Mouse (Mus musculus): ENCODE measurements around the gene Dclre1b.
A peak's percentile ranks its signal among the peaks of the same experiment; 100 is the strongest.
"Not testable (repeated sequence)": the region's sequence is repeated elsewhere in the genome, so short reads cannot be mapped to it uniquely, and the experiment has no call there.

Gene Dclre1b

DNA sequence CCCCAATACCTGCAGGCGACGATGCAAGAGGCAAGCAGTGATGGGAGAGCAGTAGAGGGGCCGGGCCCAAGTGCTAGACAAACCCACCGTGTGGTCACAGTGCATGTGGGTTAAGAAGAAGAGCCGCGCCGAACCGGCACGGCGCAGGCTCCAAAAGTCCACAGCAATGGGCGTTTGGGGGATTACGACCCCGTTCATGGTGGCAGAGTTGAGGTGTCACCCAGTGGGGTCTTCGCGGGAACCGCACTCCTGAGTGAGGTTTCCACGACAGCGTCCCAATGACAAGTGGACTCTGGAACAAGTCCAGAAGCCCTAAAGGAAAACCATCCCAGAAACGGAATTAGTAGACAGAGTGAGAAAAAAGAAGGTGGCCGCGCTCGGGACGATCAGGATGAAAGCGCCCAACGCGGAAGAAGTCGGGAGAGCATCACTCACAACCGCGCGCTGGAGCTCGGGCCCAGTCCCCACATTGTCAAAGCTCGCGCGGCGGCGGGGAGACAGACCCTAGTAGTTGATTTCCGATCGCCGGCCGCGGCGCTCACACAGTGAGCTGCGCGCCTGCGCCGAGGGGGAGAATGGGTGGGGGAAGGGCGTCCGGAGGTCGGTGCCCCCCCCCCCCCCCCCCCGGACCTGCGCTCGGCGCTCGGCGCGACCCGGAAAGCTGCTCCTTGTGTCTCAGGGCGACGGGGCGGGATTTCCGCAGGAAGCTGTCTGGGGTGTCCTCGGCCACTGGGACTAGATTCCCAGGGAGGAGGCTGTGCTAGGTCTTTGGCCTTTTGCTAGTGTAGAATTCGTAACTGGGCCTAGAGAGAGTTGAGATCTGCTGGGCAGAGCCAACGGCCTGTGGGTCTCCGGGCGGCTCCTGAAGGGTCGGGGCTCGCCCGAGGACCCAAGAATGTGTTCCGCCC lies at the start of gene Dclre1b, which contains the start of the genes Ap4b1 and Gm43064:
Dclre1b (minus strand) TSS at position 554 of the 908 bp plus-strand sequence.
Ap4b1 (plus strand) TSS at position 630 of the 908 bp plus-strand sequence.
Gm43064 (plus strand) TSS at position 683 of the 908 bp plus-strand sequence.
- peak; percentile 87 for DNase-seq (ENCODE audit: low spot score)

DNA sequence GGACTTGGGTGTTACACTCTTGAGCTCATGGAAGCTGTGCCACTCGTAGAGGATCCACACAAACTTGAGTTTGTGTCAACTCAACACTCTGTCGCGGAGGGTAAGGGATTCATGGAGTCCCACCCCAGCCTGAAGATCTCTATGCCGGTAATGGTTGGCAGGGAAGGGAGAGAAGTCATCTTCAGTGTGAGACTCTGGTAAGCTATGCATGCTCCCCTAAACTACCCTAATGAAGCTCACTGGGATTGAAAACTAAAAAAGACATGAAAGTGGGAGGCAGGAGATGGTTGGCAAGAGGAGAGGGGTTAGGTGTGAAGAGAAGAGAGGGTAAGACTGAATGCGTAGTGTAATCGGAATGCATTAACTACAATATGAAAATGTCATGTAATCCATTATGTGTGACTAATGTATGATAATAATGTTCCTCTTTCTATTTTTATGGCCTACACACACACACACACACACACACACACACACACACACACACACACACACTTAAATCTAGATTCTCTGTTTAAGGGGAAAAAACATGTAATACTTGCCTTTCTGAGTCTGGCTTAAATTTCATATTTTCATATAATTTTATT lies 48.8 kb upstream of the Dclre1b start:
- DNase-seq (ENCODE audit: low spot score): no peak

DNA sequence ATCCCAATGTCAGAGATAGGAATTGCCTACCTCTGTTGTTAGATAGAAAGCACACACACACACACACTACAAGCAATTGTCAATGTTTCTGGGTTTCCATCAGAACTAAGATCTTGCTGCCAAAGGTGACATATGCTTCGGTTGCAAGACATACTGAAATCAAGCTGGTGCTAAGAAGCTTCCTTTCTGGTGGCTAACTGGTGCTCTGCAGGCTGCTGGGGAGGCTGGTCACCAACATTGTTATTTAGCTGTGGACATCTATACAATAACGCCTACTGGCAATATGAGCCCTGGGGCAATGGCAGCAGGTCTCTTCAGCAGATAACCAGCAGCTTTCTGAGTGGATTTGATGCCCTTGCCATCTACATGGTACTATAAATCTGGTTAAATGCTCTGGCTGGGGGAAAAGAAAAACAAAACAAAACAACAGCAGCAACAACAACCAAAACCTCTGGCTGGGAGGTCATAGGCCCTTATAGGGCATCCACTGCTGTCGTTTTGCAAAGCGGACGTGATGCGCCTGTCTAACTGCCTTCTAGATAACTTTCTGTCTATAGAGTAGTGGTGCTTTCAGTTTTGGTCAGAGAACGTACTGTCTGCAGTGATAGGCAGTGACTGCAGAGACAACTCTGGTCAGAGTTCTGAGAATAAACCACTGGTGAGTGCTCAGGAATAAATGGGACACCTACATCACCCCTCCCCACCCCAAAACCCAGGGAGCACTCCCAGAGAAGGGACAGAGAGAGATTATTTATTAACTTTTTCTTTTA lies 48.0 kb upstream of the Dclre1b start:
- DNase-seq (ENCODE audit: low spot score): no peak

DNA sequence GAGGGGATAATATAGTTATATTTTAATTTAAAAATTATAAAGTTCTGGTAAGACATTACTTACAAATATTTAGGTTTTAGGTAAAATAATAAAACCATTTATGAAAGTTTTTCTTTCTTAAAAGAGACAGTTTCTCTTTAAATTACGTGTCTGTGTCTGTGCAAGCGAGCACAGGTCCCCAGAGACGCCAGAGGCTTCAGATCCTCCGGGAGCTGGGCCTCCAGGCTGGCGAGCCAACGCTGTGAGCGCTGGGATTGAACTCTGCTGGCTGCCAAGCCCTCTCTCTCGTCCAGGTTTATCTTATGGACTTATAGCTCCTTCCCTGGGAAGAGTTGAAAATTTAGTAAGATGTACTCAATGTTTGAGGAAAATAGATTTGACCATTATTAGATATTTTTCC lies 44.6 kb upstream of the Dclre1b start:
- DNase-seq (ENCODE audit: low spot score): no peak

DNA sequence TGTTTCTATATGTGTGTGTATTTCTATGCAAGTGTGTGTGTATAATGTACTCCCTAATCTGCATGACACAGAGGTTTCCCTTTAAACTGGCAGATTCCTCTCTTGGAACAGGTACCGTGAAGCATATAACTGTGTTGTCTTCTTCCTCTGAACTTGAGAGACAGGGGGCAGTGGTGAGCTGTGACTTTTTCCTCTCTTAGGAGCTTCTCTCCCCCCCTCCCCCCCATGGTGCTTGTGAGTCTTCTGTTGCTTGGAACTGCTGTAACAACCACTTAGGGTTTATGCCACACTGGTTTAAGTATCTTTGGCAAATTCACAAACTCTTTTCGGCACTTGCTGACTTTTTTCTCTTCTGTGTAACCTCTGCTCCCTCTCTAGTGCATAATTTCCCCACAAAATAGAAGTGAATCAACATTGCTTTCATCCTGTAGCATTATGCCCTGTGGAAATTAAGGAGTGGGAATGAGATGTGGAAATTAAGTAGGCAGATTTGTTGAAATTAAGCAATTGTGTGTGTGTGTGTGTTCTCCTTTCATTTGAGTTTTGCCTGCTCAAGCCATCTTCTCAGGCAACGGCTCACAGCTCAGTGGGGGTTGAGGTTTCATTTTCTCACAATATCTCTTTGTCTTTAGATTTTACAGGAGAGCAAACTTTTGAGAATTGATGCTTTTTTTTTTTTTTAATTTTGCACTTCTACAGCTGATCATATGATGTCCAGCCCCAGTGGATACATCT lies 43.5 kb upstream of the Dclre1b start:
- DNase-seq (ENCODE audit: low spot score): peak; percentile 40

DNA sequence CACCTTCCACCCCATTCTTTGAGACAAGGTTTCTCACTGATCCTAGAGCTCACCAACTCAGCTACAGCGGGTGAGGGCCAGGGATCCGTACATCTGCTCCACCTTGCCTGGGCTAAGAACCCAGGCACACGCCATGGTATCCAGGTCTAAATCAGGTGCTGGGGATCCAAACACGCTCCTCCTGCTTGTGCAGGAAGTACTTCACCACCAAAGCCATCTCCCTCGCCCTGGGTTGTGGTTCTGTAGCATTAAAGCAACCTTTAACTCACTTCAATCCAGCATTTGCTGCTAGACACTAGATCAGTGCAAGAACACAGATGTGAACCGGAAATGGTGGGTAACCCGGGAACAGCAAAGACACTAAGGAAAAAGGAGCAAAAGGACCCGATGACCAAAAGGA lies 42.6 kb upstream of the Dclre1b start:
- no peak for DNase-seq (ENCODE audit: low spot score)

DNA sequence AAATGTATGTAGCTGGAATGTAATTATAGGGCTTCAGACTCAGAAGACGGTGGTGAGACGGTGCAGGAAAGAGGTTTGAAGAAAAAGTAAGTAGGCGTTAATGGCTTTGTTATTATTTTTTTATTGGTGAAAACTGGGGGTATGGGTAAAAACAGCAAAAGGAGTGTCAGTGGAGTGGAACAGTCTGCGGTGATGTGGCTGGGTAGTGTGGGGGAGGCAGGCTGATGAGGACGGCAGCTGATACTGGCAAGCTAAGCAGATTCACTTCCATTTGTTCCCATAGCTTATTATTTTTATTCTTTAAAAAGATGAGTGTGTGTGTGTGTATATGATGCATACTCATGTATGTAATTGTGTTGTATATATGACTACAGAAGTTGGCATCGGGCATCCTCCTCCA lies 42.2 kb upstream of the Dclre1b start:
- DNase-seq (ENCODE audit: low spot score): no peak

DNA sequence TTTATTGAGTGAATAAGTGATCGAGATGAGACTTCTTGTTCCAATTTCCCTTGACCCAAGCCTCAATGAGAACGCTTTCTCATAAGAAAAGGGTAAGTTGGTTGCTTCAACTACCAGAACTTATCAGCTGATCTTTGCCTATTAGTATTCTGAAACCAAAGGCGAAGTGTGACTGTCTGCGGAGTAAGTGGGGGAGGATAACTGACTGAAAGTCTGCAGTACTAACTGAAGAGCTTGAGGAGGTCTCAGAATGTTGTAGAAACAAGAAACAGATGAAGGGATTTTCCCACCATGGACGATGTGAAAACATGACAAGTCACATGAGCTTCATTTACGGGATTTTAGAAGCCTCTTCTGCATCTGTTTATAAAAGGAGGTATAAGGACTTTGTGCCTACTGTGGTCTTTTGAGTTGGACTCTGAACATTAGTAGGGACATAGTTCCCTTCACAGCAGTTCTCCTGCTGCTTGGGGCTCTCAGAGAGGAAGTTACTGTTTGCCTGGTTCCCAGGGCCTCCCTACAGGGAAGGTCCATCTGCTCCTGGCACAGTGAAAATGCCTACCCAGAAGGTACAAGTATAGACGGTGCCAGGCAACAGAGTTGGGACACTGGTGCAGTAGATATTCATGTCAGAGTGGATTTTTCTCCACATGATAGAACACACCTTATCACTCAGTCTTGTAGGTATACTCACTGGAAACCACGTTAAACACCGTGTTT lies 41.6 kb upstream of the Dclre1b start:
- DNase-seq (ENCODE audit: low spot score): no peak

DNA sequence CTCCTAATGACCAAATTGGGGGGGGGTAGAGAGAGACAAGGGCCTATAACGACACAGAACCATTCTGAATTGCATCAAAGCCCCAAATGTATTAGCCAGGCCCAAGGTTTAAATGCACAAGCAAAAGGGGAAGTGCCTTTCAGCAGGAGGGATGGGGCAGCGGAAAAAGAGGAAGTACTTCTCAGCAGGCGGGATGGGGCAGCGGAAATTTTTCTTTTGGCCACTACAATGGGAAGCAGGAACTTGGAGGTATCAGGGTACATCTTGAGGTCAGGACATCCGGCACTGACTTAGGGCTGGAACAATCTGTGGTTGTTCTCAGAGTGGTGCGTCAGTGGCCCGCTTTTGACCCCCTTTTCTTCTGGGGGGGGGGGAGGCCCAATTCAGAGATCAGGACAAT lies 31.7 kb upstream of the Dclre1b start:
- not testable (repeated sequence) for DNase-seq (ENCODE audit: low spot score)

DNA sequence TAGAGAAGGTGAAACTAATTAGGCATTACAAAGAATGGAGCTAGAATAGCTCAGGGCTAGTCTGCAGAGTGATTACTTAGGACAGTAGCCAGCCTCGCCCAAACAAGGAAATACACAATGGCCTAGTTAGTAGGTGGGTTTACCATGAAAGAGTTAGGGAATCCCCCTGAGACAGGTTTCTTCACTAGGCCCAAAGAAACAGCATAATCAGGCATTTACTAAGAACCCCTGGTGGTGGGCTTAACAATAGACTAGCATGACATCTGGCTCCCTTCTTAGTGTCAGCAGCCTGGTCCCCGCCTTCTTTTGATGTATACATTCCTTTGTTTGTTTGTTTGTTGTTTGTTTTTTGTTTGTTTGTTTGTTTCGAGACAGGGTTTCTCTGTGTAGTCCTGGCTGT lies 31.0 kb upstream of the Dclre1b start:
- not testable (repeated sequence) for DNase-seq (ENCODE audit: low spot score)

DNA sequence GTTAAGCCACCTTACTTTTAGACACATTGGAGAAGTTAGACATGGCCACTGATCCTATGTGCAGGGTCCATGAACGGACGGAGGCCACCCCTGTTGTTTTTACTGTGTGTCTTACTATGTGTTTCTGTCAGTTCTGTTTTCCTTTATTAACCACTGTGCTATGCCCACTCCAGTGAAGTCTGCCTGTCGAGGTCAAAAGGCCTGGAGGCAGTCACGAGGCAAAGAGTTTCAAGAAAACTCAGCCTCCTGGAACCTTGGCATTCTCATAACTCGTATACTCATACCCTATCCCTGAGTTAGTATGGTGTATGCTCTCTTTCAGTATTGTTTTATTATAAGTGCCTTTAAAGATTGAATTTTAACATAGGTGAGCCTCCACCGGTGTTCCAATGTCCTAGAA lies 30.5 kb upstream of the Dclre1b start:
- DNase-seq (ENCODE audit: low spot score): no peak

DNA sequence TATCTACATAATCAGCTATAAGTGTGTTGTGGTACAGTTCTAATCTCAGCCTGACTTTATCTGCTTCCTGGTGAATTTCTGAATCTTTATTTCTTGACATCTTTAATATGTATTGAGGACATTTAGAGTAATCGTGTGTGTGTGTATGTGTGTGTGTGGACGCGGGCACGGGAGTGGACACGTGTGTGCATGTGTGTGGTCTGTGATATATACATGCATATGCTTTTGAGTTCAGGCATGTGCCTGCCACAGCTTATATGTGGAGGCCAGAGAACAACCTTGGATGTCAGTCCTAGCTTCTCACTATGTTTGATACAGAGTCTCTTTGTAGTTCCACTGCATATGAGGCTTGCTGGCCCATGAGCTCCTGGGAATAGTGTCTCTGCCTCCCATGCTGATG lies 27.2 kb upstream of the Dclre1b start:
- DNase-seq (ENCODE audit: low spot score): no peak

DNA sequence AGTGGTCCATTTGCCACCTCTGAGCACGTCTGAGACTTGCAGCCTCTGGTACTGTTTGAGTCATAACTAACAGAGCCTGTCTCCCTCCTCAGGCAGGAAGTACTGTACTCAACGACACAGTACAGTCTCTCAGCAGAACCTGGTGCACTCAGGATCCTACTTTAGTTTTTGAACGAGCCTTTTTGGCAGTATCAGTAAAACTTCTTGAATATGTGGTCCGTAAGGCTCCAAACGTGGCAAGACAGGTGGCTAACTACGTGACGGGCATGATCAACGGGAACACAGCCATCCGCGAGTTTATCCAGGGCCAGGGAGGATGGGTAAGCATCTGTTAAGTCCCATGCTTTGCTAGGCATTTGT lies 26.7 kb upstream of the Dclre1b start:
- DNase-seq (ENCODE audit: low spot score): no peak

DNA sequence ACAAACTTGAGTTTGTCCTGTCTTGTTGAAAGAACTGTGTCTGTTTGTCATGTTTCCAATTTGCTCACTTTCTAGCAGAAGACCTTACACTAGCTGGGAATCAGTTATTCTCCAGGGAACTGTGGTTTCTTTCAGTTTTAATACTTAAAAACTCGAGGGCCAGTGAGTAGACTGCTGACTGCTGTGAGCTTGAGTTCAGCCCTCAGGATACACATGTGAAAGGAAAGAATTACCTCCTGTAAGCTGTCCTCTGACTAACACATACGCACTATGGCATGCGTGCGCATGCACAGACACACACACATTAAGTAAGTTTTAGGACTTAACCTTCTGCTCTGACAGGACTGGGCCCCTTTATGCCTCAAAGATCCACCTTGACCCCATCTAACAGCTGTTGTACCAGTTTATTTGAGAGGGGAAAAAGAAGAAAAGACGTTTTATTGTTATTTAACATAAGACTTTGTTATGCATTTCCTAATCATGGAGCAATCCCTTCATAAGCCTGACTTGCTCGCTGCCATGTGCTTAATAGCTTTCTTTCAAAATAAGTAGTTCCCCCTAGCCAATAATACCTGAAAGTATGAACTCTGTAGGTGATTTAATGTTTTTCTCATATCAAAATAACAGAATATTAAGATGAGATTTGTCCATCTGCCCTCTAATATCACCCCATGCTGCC lies 26.2 kb upstream of the Dclre1b start:
- DNase-seq (ENCODE audit: low spot score): no peak

DNA sequence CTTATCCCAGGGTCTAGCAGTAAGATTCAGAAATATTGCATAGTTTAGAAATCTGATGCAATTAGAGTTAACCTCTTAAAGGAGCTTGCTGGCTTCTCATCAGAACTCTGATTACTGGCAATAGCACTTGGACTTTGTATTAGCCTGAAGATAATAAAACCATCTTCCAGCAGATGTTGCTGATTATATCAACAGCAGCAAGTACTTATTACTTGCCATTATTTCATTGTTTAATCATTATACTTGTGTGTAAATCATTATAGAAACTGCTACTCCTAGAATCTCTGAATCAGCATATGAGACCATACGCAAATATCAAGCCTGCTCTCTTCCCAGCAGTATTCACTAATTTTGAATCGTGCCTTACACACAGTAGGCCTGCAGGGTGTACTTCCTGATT lies 24.8 kb upstream of the Dclre1b start:
- DNase-seq (ENCODE audit: low spot score): no peak

DNA sequence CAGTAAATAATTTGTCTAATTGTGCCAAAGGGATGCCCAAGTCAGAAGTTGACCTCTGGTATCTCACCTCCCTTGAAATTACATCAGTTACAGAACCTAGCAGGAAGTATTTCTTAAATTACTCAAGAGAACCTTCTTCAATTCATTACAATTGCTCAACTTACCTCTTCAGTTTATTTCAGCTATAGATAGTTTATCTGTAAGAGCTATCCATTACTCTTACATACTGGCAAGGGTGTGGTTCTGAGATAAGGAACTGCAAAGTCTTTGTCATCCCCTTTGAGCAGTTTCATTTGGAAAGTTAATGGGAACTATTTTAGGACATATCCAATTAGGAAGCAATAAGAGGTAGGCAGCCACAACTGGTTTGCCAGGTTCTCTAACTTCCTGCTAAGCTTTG lies 23.2 kb upstream of the Dclre1b start, which contains the start of gene Bcl2l15:
Bcl2l15 (plus strand) TSS at position 176 of the 400 bp plus-strand sequence.
- DNase-seq (ENCODE audit: low spot score): peak; percentile 35

DNA sequence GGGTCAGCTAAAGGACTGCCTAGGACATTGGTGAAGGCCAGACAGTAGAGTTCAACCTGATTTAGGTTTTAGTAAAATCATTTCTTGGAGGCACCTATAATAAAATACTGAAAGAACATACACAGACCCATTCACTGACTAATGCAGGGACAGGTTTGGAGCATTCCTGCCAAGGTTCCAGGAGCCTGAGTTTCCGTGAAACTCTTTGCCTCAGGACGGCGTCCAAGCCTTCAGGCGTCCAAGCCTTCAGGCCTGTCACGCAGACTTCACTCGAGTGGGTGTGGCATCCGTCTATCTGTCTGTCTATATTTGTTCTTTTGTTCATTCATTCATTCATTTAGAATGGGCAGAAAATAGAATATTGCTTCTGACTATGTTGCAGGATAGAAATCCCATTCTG lies 21.9 kb upstream of the Dclre1b start:
- DNase-seq (ENCODE audit: low spot score): no peak

DNA sequence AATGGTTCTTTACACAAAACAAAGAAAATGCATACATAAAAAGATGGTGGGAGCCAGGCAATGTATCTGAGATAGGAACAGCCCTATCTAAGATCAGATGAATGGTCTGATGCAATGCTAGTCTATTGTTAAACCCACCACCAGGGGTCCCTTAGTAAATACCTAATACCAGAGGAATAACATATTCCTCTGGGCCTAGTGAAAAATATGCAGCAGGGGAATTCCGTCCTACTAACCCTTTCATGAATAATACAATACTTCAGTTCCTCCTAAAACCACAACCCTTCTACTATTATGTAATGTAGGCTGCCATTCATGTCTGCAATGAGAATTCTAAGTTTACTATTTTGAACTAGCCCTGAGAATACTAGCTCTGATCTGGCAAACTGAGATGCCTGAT lies 21.4 kb upstream of the Dclre1b start:
- DNase-seq (ENCODE audit: low spot score): not testable (repeated sequence)

DNA sequence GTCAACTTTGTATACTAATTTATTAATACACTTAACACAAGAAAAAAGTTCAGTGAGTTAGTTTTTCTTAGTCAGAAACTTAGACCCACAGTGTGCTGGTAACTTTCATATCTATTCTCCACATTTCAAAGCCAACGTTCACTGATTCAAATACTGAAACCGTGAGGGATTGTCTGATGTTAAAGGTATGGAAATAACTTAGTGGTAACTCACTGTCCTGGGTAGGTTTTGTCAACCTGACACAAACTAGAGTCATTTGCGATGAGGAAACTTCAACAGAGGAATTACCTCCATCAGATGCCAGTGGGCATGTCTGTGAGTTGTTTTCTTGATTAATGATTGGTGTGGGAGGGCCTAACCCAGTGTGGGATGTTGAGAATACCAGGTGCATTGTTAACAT lies 19.8 kb upstream of the Dclre1b start:
- no peak for DNase-seq (ENCODE audit: low spot score)

DNA sequence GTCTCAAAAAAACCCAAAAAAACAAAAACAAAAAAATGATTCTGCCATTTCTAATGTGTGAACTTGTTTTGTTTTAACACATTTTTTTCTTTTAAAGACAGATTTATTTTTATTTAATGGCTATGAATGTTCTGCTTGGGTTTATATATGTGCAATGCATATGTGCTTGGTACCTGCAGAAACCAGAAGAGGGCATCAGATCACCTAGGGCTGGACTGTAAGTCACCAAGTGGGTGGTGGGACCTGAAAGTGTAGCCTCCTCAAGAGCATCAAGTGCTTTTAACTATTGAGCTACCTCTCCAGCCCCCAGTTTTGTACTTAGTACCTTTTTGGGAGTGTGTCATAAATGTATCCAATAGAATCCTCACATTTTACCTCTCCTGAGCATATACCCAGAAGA lies 18.3 kb upstream of the Dclre1b start:
- no peak for DNase-seq (ENCODE audit: low spot score)

DNA sequence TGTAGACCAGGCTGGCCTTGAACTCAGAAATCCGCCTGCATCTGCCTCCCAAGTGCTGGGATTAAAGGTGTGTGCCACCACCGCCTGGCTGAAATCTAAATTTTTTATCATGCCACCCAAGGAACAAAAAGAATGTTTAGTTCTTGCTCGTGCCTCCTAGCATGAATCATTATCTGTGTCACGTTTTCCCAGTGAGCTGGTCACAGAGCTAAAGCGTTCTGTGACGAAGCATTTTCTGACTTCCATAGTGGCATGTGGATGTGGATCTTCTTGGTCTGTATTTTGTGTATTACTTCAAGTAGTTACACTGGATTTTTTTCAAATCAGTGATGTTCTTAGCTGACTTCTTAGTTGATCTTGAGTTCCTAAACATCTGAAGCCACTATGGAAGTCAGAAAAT lies 1.7 kb upstream of the Dclre1b start:
- no peak for DNase-seq (ENCODE audit: low spot score)
